Mouse (Mus musculus) left cerebral cortex, postnatal 36 days (tissue): ENCODE results near the gene Ccdc180. TPM values are rescaled to one million over a fixed set of nuclear protein-coding genes. Genes with fewer than 3 reads are reported as not detected.

Experiments
- DNase-seq, 2 experiments: peaks; one replicate each; pipeline ENCODE4 v3.0.0; 2021 to 2022; ENCODE audit warnings: low spot score in 2 of 2, mixed read lengths in 1 of 2
- intact Hi-C: fragments of 180-260 bp; cut with DNase I; formaldehyde crosslinking; loops from one replicate; pipeline ENCODE4 v1.15.1; 2025
- total RNA-seq, 2 experiments: library from RNA; stranded (reverse); gene quantifications; 2 replicates each; pipeline ENCODE4 v1.2.3; 2021

Ccdc180 gene
- total RNA-seq, 2 experiments from 2014 or later, result 0.12 to 0.14 TPM

GRCm38 (mm10) chr4:45967479-45968341, 77.6 kb downstream of the Ccdc180 start:
- no peak for DNase-seq
- intact Hi-C loops, result no loop called here

- DNase-seq, result no peak
- intact Hi-C loops, result no loop called here
These were observed 78.9 kb downstream of the Ccdc180 start for GRCm38 (mm10) chr4:45969051-45969450.

DNA sequence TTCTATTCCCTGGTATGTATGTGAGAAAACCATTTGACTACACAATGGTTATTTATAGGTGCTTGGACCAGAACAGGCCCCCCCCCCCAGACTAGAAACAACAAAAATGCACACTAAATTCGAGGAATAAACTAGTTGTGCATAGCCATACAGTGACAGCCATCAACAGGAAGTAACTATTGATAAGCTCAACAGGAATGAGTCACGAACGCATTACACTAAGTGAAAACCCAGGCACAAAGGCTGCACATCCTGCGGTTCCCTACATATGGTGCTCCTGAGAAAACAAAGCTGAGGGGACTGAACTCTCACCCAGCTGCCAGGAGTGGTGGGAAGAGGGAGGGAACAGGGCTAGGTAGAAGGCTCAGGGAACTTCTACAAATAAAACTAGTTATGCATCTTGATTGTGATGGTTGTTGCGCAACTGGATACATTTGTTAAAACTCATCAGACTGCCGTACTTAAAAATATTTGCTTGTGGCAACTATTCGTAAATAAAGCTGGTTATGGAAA, 80.0 kb downstream of the Ccdc180 start:
- intact Hi-C loops, result loop anchor here (5.0 kb wide), 1 partner anchor 157 kb away; no protein-coding TSS in a partner anchor
- DNase-seq, result no peak

DNA sequence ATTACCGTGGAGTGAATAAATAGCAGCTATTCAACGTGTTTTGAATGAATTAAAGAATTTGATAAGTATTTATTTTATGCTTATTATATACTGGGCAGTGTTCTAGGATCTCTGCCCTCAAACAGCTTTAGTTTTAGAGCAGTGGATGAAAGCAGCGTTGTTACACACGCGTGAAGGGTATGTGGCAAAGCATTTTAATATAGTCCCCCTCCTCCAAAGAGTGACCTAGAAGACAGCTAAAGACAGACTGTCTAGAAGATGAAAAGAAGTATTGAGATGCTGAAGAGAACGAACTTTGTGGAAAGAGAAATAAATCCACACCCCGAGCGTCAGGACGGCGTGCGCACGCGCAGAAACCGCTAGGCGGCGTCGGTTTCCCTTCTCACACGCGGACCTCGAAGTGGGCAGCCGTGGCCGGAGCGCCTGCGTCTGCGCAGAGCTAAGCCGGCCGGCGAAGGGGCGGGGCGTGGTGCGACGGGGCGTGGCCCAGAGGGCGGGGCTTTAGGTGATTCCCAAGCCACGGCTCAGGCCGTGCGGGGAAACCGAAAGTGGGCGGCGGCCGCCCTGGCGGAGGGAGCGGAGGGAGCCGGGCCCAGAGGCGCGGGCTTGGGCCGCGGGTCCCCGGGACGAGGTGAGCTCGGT, 81.8 kb downstream of the Ccdc180 start:
- peak; percentile 98 to 99 for DNase-seq
- intact Hi-C loops, result loop anchor here (5.0 kb wide), 1 partner anchor 155 kb away; no protein-coding TSS in a partner anchor

DNA sequence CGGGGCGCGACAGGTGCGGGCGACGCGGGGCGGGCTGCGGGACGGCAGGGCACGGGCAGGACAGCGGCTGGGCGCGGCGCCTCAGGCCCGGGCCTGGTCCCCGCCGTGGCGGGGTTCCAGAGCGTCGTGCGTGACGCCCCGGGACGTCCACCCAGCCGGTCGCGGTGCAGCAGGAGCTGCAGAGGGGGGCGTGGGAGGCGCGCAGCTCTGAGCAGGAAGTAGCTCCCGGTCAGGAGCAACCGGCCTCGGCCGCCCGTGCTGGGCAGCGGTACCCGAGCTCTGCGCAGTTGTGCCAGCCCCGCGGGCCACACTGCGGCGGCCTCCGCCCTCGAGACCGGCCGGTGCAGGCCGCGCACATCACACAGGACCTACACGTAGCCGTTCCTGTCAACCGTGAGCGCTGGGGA, 82.3 kb downstream of the Ccdc180 start:
- DNase-seq, result peak in 1 of 2 experiments; percentile 76
- intact Hi-C loops, result loop anchor here (5.0 kb wide), 1 partner anchor 155 kb away; no protein-coding TSS in a partner anchor

GRCm38 (mm10) chr4:45972951-45973350, 82.8 kb downstream of the Ccdc180 start:
- intact Hi-C loops, result loop anchor here (5.0 kb wide), 1 partner anchor 154 kb away; no protein-coding TSS in a partner anchor
- no peak for DNase-seq

DNA sequence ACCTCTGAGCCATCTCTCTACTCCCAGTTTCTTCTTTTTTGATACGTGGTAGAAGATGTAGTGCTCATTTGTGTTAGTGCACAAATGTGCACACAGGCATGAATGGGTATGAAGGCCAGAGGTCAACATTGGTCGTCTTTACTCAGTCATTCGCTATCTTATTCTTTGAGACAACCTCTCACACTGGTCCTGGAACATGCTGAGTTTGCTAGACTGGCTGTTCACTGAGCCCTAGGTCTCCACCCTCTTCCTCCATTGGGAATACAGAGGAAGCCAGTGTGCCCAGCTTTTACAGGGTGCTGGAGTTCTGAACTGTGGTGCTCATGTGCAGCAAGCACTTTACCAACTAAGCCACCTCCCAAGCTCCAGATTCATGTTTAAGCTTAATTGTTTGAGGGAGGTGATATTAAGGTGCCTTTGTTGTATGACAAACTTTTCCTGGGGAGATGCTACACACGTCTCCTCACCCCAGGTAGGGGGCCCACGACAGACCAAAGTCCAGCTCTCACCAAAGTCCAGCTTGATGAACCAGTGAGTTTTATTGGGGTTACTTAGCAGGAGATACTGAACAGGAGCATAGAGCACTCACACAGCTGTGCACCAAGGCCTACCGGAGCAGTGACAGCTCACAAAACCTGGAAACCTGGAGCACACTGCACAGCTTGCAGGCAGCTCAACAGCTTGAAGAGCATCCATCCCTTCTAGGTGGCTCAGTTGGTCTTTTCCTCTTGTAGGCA, 87.0 kb downstream of the Ccdc180 start:
- intact Hi-C loops, result no loop called here
- DNase-seq, result no peak

GRCm38 (mm10) chr4:45979916-45980315, 89.8 kb downstream of the Ccdc180 start:
- intact Hi-C loops, result no loop called here
- no peak for DNase-seq

GRCm38 (mm10) chr4:45981054-45981453, 91.0 kb downstream of the Ccdc180 start:
- DNase-seq, result no peak
- intact Hi-C loops, result no loop called here

GRCm38 (mm10) chr4:45990427-45991135, 100.5 kb downstream of the Ccdc180 start:
- no peak for DNase-seq
- intact Hi-C loops, result no loop called here

DNA sequence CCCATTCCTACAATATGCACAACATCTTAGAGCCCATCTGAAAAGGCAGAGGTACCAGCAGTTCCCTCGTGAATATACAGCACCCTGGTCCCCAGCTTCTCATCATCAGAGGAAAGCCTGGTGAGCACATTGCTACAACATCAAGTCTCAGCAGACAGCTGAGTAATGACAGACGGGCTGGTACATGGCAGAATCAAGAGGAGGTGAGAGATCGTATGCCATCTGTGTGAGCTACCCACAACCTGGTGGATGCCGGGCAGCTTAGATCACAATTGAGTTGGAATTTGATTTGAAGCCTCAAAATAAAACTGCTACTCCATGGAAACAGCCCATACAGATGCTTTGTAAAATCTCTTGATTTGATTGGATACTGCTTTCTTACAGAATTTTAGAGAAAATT, 108.4 kb downstream of the Ccdc180 start:
- DNase-seq, result no peak
- intact Hi-C loops, result no loop called here

Other genes starting within 250 kb of the Ccdc180 start
- gene Aldh1b1, start 91.3 kb upstream of the Ccdc180 start, total RNA-seq, result 1 to 10 TPM; 4.6 to 7.1 TPM
- gene Igfbpl1, start 63.4 kb upstream of the Ccdc180 start, total RNA-seq, result 1 to 10 TPM in 1 of 2 experiments, under 1 TPM in 1; 0.67 to 1.0 TPM
- gene Stra6l, start 41.6 kb upstream of the Ccdc180 start, total RNA-seq, result not detected
- 10 to 100 TPM; 24.7 to 24.9 TPM for gene Tdrd7, start 75.0 kb downstream of the Ccdc180 start, total RNA-seq
- gene Tmod1, start 148.6 kb downstream of the Ccdc180 start, total RNA-seq, result 10 to 100 TPM; 43.6 to 49.5 TPM
- gene Ncbp1, start 248.3 kb downstream of the Ccdc180 start, total RNA-seq, result 10 to 100 TPM; 43.3 to 49.9 TPM
- gene Tstd2, start 248.4 kb downstream of the Ccdc180 start, total RNA-seq, result 10 to 100 TPM; 14.3 to 21.4 TPM